Mouse (Mus musculus) liver, embryonic 11.5 days (tissue): ENCODE data around the gene Fosb. TPM values are rescaled to one million over a fixed set of nuclear protein-coding genes. Genes with fewer than 3 reads are reported as not detected.

Source experiments
- ATAC-seq: fragments of 200-750 bp; cut with Nextera tagmentation; replicated peaks from 2 replicates; pipeline ENCODE4 v1.8.0; 2017; ENCODE audit warnings: moderate number of reproducible peaks, mild to moderate bottlenecking, moderate TSS enrichment, moderate library complexity; ENCODE audit not compliant: low FRiP score
- DNase-seq: peaks from one replicate; pipeline ENCODE4 v3.0.0-alpha.2; 2017; ENCODE audit warnings: low spot score
- H3K27ac ChIP-seq: fragments of 300-500 bp; sonication (generic); 2 replicates; pipeline ENCODE4 v1.5.1; 2014; ENCODE audit warnings: mild to moderate bottlenecking, low read depth, low read length, control low read depth
- H3K27me3 ChIP-seq: fragments of 300-500 bp; sonication (generic); replicated peaks from 2 replicates; pipeline ENCODE4 v1.6.1; 2014; ENCODE audit warnings: low read length, mixed read lengths; ENCODE audit not compliant: control insufficient read depth, insufficient read depth
- H3K36me3 ChIP-seq: fragments of 300-500 bp; sonication (generic); 2 replicates; pipeline ENCODE4 v1.6.1; 2014; ENCODE audit warnings: mild to moderate bottlenecking, low read length, moderate library complexity, mixed read lengths; ENCODE audit not compliant: control insufficient read depth, insufficient read depth
- H3K4me1 ChIP-seq: fragments of 300-500 bp; sonication (generic); replicated peaks from 2 replicates; pipeline ENCODE4 v1.6.1; 2014; ENCODE audit warnings: low read length, mixed read lengths; ENCODE audit not compliant: control insufficient read depth, insufficient read depth
- H3K4me2 ChIP-seq: fragments of 300-500 bp; sonication (generic); 2 replicates; pipeline ENCODE4 v1.6.1; 2014; ENCODE audit warnings: mild to moderate bottlenecking, control low read depth, moderate library complexity
- H3K4me3 ChIP-seq: fragments of 300-500 bp; sonication (generic); 2 replicates; pipeline ENCODE4 v1.5.1; 2014; ENCODE audit warnings: low read depth, low read length, control low read depth
- H3K9ac ChIP-seq: fragments of 300-500 bp; sonication (generic); 2 replicates; pipeline ENCODE4 v1.6.1; 2014; ENCODE audit warnings: low read depth, low read length, control low read depth
- H3K9me3 ChIP-seq: fragments of 300-500 bp; sonication (generic); 2 replicates; pipeline ENCODE4 v1.6.1; 2016; ENCODE audit warnings: low read length, inconsistent platforms, mixed read lengths; ENCODE audit not compliant: control insufficient read depth
- WGBS: fragments of 180-500 bp; shearing (Covaris S2); extraction: QIAGEN DNeasy Blood & Tissue Kit; methylation state at CpG from one replicate; pipeline ENCODE4 v1.1.7; 2014; 5-methylcytosine and 5-hydroxymethylcytosine counted together
- polyA plus RNA-seq: library from polyadenylated mRNA; unstranded; fragments of >200 nt; fragmentation: Nextera tagmentation; extraction: Ambion mirVana; gene quantifications from 2 replicates; pipeline ENCODE4 v1.2.1, GENCODE M21; 2014

The Fosb gene
- polyA plus RNA-seq, 1 experiment from 2014 or later: 0.07 TPM

DNA sequence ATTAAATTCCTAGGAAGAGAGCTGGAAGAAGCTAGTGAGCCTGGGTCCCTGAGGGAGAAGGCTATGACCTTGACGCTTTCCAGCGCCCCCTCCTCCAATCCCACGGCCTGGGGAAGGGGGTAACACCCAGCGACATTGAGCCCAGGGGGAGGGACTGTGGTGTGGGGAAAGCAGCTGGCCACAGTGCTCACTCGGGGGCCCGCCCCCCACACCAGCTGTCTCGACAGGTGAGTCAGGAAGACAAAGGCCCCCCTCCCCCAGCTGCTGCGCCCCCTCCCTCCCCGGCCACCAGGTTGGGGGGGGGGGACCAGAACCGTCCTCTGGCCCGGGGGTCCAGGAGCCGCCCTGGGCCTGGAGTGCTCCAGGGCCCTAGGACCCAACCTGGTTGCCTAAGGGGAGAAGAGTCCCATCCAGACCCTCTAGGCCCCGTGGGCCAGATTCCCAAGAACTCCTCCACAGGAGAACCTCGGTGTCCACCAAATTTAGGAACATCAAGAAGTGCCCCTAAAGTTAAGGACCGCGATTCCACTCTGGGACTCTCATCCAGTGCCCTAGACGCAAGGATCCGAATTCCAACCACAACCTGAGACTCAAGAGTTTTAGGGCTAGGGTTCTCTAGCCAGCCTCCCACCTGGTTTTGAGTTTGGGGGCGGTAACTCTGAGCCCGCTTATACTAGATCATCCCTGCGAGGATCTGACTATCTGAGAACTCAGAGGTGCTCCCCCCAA, 39.2 kb downstream of the Fosb start:
- Histone ChIP-seq H3K36me3 (peaks cover 7% of the 10 kb centered on the region; the same call in 1 of the 2 replicates), H3K4me2 (peak overlapping the region; percentile 90), H3K9me3 (no peaks in the 10 kb centered on the region), H3K4me1 (peaks cover 37% of the 10 kb centered on the region), H3K27ac (peak overlapping the region; percentile 98), H3K4me3 (peak overlapping the region; percentile 98), H3K27me3 (no peaks in the 10 kb centered on the region), H3K9ac (peak overlapping the region; percentile 93)
- ATAC-seq: no peak
- WGBS: under 1% methylated on average over 20 of the region's 21 CpGs
- no peak for DNase-seq

DNA sequence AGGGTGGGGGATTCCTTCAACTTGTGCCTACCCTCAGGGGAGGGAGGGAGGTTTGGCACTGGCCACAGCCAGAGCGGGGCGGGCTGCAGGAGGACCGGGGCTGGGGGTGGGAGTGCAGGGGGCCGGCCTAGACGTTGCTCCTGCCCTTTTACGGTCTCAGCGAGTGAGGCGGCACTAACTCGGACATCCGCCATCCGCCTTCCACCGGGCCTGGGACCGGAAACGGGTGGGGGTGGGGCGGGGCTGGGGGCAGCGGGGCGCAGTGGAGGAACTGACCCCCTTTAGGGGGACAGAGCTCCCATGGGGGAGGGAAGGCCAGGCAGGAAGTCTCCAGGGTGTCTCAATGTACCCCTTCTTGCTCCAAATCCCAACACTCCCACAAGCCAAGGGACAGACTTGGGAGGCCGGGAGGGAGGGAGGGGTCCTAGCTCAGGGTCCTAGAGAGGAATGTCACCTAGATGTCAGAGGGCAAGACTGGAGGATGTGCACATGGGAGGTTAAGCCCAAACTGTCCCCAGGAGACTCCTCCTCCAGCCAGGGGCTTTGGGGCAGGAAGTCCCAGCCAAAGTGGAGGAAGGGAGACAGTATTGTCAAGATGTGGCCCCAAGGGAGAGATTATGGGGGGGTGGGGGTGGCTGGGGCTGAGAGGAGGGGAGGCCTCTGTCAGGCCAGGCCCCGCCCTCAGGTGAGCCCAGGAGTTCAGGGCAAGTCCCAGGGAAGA, 40.0 kb downstream of the Fosb start:
- H3K27me3 ChIP-seq: no peaks in the 10 kb centered on the region
- peak overlapping the region; percentile 98 for H3K4me3 ChIP-seq
- peak overlapping the region; percentile 93 for H3K9ac ChIP-seq
- DNase-seq (peak; percentile 69), ATAC-seq (peak; percentile 32)
- peaks cover 45% of the 10 kb centered on the region for H3K4me1 ChIP-seq
- peak overlapping the region; percentile 90 for H3K4me2 ChIP-seq
- WGBS: 2% methylated on average over 18 of the region's 19 CpGs
- peak overlapping the region; percentile 98 for H3K27ac ChIP-seq
- peaks cover 7% of the 10 kb centered on the region; the same call in 1 of the 2 replicates for H3K36me3 ChIP-seq
- no peaks in the 10 kb centered on the region for H3K9me3 ChIP-seq

DNA sequence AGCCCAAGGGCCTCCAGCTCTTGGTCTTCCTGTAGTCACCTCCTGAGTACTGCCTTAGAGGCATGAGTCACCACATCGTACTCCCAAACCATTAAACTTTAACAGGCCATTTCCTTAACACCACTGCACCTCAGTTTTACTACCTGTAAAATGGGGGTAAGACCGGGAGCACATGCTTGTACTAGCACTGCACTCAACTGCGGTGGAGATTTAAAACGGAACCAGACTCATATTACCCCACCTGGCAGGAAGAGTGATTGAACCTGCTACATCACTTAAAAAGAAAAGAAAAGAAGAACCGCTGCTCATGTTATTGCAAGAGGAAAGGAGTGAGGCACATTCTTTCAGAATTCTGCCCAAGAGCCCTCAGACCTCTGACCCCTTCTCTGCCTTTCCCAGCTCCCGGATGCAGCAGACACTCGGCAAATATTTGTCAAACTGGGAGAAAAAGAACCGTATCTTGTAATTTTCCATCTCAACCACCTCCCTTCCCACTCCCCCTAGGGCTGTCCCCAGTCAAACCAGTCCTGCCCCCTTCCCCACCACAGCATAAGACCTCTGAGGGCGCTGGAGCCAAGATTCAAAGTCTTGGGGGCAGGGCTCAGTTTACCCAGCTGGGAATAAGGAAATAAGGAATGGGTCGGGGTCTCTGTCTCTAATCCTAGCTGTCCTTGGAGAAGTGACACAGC, 40.7 kb downstream of the Fosb start:
- H3K9ac ChIP-seq: peak overlapping the region; percentile 93
- H3K4me1 ChIP-seq: peaks cover 52% of the 10 kb centered on the region
- peak overlapping the region; percentile 90 for H3K4me2 ChIP-seq
- DNase-seq (no peak), ATAC-seq (no peak)
- H3K27ac ChIP-seq: peak overlapping the region; percentile 98
- peaks cover 14% of the 10 kb centered on the region for H3K36me3 ChIP-seq
- H3K9me3 ChIP-seq: no peaks in the 10 kb centered on the region
- H3K27me3 ChIP-seq: no peaks in the 10 kb centered on the region
- peak overlapping the region; percentile 98 for H3K4me3 ChIP-seq
- 30% methylated on average over 10 of the region's 10 CpGs for WGBS

DNA sequence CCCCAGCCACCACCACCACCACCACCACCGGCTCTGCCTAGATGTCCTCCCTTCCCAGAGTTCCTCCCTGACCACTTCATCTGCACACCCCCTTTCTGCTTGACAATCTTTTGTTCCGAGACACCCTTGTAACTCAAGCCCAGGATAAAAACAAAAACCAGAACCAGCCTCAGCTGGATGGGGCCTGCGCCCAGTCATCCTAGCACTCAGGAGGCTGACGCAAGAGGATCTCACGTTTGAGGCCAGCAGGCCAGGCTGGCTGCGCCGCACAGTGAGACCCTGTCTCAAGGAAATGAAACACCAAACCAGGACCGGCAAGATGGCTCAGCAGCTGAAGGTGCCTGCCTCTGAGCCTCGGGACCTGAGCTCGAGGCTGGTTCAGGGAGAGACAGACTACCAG, 42.8 kb downstream of the Fosb start:
- peak overlapping the region; percentile 32 for H3K9ac ChIP-seq
- H3K27ac ChIP-seq: peak overlapping the region; percentile 57
- DNase-seq (no peak), ATAC-seq (no peak)
- H3K4me3 ChIP-seq: no peak overlapping the region
- peaks cover 28% of the 10 kb centered on the region for H3K36me3 ChIP-seq
- H3K4me2 ChIP-seq: peak overlapping the region; percentile 53
- H3K4me1 ChIP-seq: peaks cover 52% of the 10 kb centered on the region
- WGBS: 46% methylated on average over 10 of the region's 10 CpGs
- no peaks in the 10 kb centered on the region for H3K9me3 ChIP-seq
- no peaks in the 10 kb centered on the region for H3K27me3 ChIP-seq

DNA sequence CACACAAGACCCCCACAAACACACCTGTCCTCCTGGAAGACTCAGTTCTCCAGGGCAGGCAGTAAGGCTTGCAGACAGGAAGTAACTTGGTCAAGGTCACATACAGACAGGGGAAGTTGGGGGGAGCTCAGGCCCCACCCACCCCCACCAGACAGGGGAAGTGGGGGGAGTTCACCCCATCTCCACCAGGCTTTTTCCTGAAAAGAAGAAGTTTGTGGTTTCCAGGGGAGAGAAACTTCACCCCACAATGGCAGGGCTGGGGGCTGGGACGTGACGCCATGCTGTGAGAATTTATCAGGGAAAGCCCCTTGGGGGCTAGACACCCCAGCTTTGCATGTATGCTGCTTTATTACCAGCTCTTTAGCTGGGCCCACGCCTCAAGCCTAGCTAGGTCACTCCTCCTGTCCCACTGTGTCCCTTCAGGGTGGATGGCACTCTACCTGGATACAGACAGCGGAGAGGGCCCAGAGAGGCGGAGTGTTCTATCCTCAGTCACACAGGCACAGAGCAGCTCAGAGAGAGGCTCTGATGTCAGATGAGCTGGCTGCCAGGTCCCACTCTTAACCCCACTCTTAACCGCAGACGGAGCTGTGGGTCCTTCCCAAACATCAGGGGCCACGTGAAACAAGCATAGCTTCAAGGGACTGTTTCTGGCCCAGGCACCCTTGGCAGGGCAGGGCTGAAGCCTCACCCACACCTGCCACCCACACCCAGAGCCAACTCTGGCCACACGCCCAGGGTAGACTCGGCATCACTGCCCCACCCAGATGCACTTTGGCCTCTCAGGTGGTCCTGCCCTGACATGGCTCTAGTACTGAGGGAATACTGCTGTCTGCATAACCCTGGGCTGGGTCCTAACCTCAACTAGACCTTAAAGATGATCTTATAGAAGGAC, 43.7 kb downstream of the Fosb start:
- Histone ChIP-seq H3K9me3 (no peaks in the 10 kb centered on the region), H3K27me3 (no peaks in the 10 kb centered on the region), H3K9ac (peak overlapping the region; percentile 46; the same call in 1 of the 2 replicates), H3K4me1 (peaks cover 52% of the 10 kb centered on the region), H3K4me3 (0 out of 2 replicates have a peak overlapping the region, but pooled peaks have one; percentile 7), H3K4me2 (peak overlapping the region; percentile 53), H3K36me3 (peaks cover 34% of the 10 kb centered on the region), H3K27ac (peak overlapping the region; percentile 51)
- ATAC-seq (no peak), DNase-seq (no peak)
- 58% methylated on average over 10 of the region's 10 CpGs for WGBS

DNA sequence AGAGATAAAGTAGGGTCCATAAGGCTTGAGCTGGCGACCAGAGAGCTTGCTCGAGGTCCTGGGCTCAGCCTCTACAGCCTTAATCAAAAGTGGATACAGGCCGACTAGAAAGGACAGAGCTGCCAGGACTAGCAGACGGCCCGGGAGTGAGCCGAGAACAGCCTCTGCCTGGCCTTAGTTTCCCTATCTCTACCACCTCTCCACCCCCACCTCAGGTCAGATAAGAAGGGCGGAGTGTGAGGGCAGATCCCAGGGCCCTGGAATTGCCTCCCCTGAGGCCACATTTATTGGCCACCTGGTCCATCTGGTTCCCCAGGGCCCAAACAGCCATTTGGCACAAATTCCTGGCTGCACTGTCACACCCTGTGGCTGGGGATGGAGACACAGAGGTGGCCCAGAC, 44.7 kb downstream of the Fosb start:
- Histone ChIP-seq H3K9me3 (no peaks in the 10 kb centered on the region), H3K27me3 (no peaks in the 10 kb centered on the region), H3K4me1 (peaks cover 52% of the 10 kb centered on the region), H3K9ac (peak overlapping the region; percentile 1), H3K36me3 (peaks cover 40% of the 10 kb centered on the region), H3K4me3 (peak overlapping the region; percentile 16; the same call in 1 of the 2 replicates), H3K4me2 (peak overlapping the region; percentile 53), H3K27ac (peak overlapping the region; percentile 51)
- peak; percentile 79 for ATAC-seq
- WGBS: 23% methylated on average over 7 of the region's 7 CpGs
- DNase-seq: no peak

DNA sequence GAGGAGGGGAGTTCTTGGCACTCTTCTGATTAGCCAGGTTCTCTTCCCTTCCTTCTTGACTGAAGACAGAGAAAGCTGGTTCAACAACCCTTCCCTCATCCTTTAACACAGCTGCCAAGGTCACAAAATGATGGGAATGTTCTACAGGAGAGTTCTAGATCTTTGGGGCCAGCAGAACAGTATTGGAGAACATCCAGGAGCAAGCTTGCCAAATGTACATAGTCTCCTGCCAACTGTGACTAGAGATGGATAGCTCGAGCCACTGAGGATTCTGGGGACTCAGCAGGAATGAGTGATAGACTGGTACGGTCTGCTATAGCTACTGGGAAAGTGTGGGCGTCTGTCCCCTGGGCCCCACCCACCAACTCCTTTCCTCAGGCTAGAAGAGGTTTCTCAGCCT, 51.5 kb downstream of the Fosb start:
- H3K9ac ChIP-seq: no peak overlapping the region
- H3K27me3 ChIP-seq: no peaks in the 10 kb centered on the region
- ATAC-seq (no peak), DNase-seq (no peak)
- no peak overlapping the region for H3K4me3 ChIP-seq
- 73% methylated on average over 3 of the region's 3 CpGs for WGBS
- H3K9me3 ChIP-seq: no peaks in the 10 kb centered on the region
- H3K36me3 ChIP-seq: peaks cover 41% of the 10 kb centered on the region
- peak overlapping the region; percentile 43 for H3K4me2 ChIP-seq
- H3K27ac ChIP-seq: peak overlapping the region; percentile 19; the same call in 1 of the 2 replicates
- peaks cover 11% of the 10 kb centered on the region for H3K4me1 ChIP-seq
